Mouse (Mus musculus) B cell, adult 62 days (primary cell): Measurements from ENCODE around the gene Fam104a. TPM values are rescaled to one million over a fixed set of nuclear protein-coding genes. Genes with fewer than 3 reads are reported as not detected.

Experiments
- total RNA-seq: library from RNA; stranded (reverse); gene quantifications from 4 replicates; pipeline ENCODE4 v1.2.4, GENCODE M21; 2023

The Fam104a gene
- total RNA-seq, result 22.5 to 24.7 TPM (median 23.6 TPM) in 4 replicates

DNA sequence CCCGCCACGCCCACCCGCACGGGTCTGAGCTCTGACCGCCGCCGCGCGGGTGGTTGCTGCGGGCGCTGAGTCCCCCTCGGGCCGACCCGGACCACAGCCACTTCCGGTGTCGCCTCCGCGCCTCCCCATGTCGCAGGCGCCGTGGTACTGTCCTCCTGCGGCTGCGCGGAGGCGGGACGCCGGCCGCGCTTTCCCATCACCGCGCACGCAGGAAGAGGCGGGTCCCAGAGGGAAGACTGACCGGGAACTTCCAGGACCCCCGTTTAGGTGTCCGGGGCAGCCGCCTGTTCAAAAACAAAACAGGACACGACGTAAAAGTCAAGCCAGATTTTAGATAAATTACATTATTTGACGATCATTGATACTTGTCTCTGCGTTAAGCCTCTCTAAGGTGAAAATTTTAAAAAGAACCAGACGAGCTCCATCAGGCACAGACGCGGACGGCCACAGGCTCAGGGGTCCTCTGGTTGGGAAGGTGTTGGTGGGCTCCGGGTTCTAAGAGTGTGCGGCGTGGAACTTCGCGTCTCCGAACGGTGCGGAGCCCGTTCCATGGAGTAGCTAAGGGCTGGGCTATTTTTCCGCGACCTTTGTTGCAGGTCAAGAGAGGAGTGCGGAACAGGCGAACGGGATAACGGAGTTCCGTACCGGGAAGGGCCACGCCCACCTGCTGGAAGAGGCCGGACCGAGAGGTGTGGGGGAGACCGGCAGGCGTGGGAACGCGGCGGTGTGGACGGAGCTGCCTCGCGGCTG, at the start of gene Fam104a, which contains the start of gene D11Wsu47e:
Fam104a (minus strand) TSS at position 199 of the 750 bp plus-strand sequence.
D11Wsu47e (plus strand) TSS at position 456 of the 750 bp plus-strand sequence.

GRCm38 (mm10) chr11:113709731-113710256, 25.8 kb upstream of the Fam104a start, which contains the start of gene Cpsf4l:
Cpsf4l (minus strand) TSS chr11:113710017.

GRCm38 (mm10) chr11:113649353-113650210, 34.4 kb downstream of the Fam104a start, which contains the start of gene Slc39a11:
Slc39a11 (minus strand) TSS chr11:113650079.

GRCm38 (mm10) chr11:113648690-113649352, 35.1 kb downstream of the Fam104a start, which contains the start of gene Cog1:
Cog1 (plus strand) TSS chr11:113649169.

DNA sequence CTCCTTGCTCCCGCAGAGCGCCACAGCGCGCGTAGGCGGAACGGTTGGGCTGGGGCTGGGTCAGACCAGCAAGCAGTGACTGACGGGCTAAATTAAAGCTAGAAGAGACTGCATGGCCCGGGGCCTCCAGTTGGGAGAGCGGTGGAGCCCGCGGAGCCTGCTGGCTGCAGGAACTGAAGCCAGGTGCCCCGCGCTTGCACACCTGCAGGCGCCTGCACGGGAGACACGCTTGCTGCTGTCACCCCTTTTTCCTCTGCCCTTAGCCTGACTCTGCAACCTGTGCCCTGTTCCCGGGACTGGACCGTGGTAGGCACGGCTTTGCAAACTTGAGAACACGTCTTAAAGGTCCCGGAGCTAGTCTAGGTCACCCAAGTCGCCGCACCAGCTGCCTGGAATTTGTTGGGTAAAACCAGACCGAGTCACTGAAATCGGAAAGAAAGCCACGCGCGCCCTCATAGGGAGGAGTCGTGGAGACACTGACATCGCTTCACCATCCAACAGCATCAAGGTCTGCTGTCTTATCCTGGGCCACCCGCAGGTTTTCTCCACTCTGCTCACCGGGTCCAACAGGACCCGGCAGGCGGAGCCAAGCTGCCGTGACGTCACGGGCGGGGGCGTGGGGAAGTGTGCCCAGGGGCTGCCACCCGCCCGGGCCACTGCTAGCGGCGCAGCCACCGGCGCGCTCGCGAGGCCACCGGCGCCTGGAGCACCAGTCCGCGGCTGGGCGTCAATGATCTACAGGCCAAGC, 65.1 kb downstream of the Fam104a start, which contains the start of gene Sstr2:
Sstr2 (plus strand) TSS at position 671 of the 748 bp plus-strand sequence.

Other genes starting within 250 kb of the Fam104a start
- not detected in 4 replicates for gene Sstr2, start 64.8 kb downstream of the Fam104a start, total RNA-seq
- gene Cog1, start 35.0 kb downstream of the Fam104a start, total RNA-seq, result 39.7 to 47.6 TPM (median 43.2 TPM) in 4 replicates
- 5.5 to 11.3 TPM (median 7.6 TPM) in 4 replicates for gene Slc39a11, start 34.1 kb downstream of the Fam104a start, total RNA-seq
- 17.1 to 21.2 TPM (median 20.0 TPM) in 4 replicates for gene D11Wsu47e, start 257 bp upstream of the Fam104a start, total RNA-seq
- not detected in 4 replicates for gene Cpsf4l, start 25.9 kb upstream of the Fam104a start, total RNA-seq
- 4.6 to 4.9 TPM (median 4.7 TPM) in 4 replicates for gene Cdc42ep4, start 67.7 kb upstream of the Fam104a start, total RNA-seq